Mouse (Mus musculus) hindbrain, embryonic 11.5 days (tissue): ENCODE measurements around the gene Add3. TPM values are rescaled to one million over a fixed set of nuclear protein-coding genes. Genes with fewer than 3 reads are reported as not detected.
A peak's percentile ranks its signal among the peaks of the same experiment; 100 is the strongest.

Experiments
- ATAC-seq: fragments of 200-750 bp; cut with Nextera tagmentation; 2 replicates; pipeline ENCODE4 v1.8.0; 2017; ENCODE audit warnings: mild to moderate bottlenecking, moderate TSS enrichment, moderate library complexity; ENCODE audit not compliant: low FRiP score
- DNase-seq: peaks from one replicate; pipeline ENCODE4 v3.0.0-alpha.2; 2015; ENCODE audit warnings: low spot score
- H3K27ac ChIP-seq: fragments of 300-500 bp; sonication (generic); 2 replicates; pipeline ENCODE4 v1.5.1; 2014; ENCODE audit warnings: mild to moderate bottlenecking, low read depth, low read length
- H3K27me3 ChIP-seq: fragments of 300-500 bp; sonication (generic); 2 replicates; pipeline ENCODE4 v1.6.1; 2014; ENCODE audit warnings: mild to moderate bottlenecking, low read length, moderate library complexity, mixed read lengths; ENCODE audit not compliant: control insufficient read depth, insufficient read depth
- H3K36me3 ChIP-seq: fragments of 300-500 bp; sonication (generic); 2 replicates; pipeline ENCODE4 v1.6.1; 2014; ENCODE audit warnings: mild to moderate bottlenecking, low read length, moderate library complexity, mixed read lengths; ENCODE audit not compliant: control insufficient read depth, insufficient read depth
- H3K4me1 ChIP-seq: fragments of 300-500 bp; sonication (generic); replicated peaks from 2 replicates; pipeline ENCODE4 v1.6.1; 2014; ENCODE audit warnings: low read length, mixed read lengths; ENCODE audit not compliant: control insufficient read depth, insufficient read depth
- H3K4me2 ChIP-seq: fragments of 300-500 bp; sonication (generic); replicated peaks from 2 replicates; pipeline ENCODE4 v1.6.1; 2014; ENCODE audit warnings: mild to moderate bottlenecking, low read depth, low read length
- H3K4me3 ChIP-seq: fragments of 300-500 bp; sonication (generic); 2 replicates; pipeline ENCODE4 v1.5.1; 2014; ENCODE audit warnings: low read depth, low read length
- H3K9ac ChIP-seq: fragments of 300-500 bp; sonication (generic); 2 replicates; pipeline ENCODE4 v1.6.1; 2014; ENCODE audit warnings: low read depth, low read length
- H3K9me3 ChIP-seq: fragments of 300-500 bp; sonication (generic); 2 replicates; pipeline ENCODE4 v1.6.1; 2016; ENCODE audit warnings: low read length; ENCODE audit not compliant: control insufficient read depth
- WGBS: fragments of 180-500 bp; shearing (Covaris S2); extraction: QIAGEN DNeasy Blood & Tissue Kit; methylation state at CpG from one replicate; pipeline ENCODE4 v1.1.7; 2014; 5-methylcytosine and 5-hydroxymethylcytosine counted together
- polyA plus RNA-seq: library from polyadenylated mRNA; unstranded; fragments of >200 nt; fragmentation: Nextera tagmentation; extraction: Ambion mirVana; gene quantifications from 2 replicates; pipeline ENCODE4 v1.2.1, GENCODE M21; 2014

Add3 gene
- polyA plus RNA-seq, 1 experiment from 2014 or later: 46.6 TPM

- Histone ChIP-seq H3K9ac (peak overlapping the region; percentile 44), H3K27me3 (no peaks in the 10 kb centered on the region), H3K27ac (no peak overlapping the region), H3K36me3 (no peaks in the 10 kb centered on the region), H3K4me3 (peak overlapping the region; percentile 67), H3K9me3 (no peaks in the 10 kb centered on the region), H3K4me1 (0 out of 2 replicates have a peak, but pooled peaks cover 3% of the 10 kb centered on the region), H3K4me2 (peak overlapping the region; percentile 74)
- 2% methylated on average over 23 of the region's 23 CpGs for WGBS
- peak; percentile 24 for ATAC-seq
- peak; percentile 53 for DNase-seq
Measured at GRCm38 (mm10) chr19:53141251-53142072, 1.2 kb downstream of the Add3 start.

GRCm38 (mm10) chr19:53142190-53143107 lies 2.2 kb downstream of the Add3 start:
- ATAC-seq (peak; percentile 97), DNase-seq (peak; percentile 100)
- Histone ChIP-seq H3K36me3 (no peaks in the 10 kb centered on the region), H3K27ac (peak overlapping the region; percentile 53), H3K4me2 (peak overlapping the region; percentile 74), H3K9ac (peak overlapping the region; percentile 60), H3K4me1 (0 out of 2 replicates have a peak, but pooled peaks cover 3% of the 10 kb centered on the region), H3K4me3 (peak overlapping the region; percentile 67), H3K27me3 (no peaks in the 10 kb centered on the region), H3K9me3 (no peaks in the 10 kb centered on the region)
- WGBS: under 1% methylated on average over 75 of the region's 84 CpGs

- under 1% methylated on average over 46 of the region's 48 CpGs for WGBS
- DNase-seq: peak; percentile 44
- ATAC-seq: peak; percentile 20; the same call in 1 of the 2 replicates
- H3K27me3 ChIP-seq: no peaks in the 10 kb centered on the region
- peak overlapping the region; percentile 60 for H3K9ac ChIP-seq
- H3K9me3 ChIP-seq: no peaks in the 10 kb centered on the region
- 0 out of 2 replicates have a peak, but pooled peaks cover 3% of the 10 kb centered on the region for H3K4me1 ChIP-seq
- H3K4me3 ChIP-seq: peak overlapping the region; percentile 67
- no peaks in the 10 kb centered on the region for H3K36me3 ChIP-seq
- H3K4me2 ChIP-seq: peak overlapping the region; percentile 74
- peak overlapping the region; percentile 53 for H3K27ac ChIP-seq
Measured at GRCm38 (mm10) chr19:53143108-53143971, 3.1 kb downstream of the Add3 start.

- H3K4me2 ChIP-seq: no peak overlapping the region
- no peak for ATAC-seq
- no peaks in the 10 kb centered on the region for H3K27me3 ChIP-seq
- 0 out of 2 replicates have a peak, but pooled peaks cover 3% of the 10 kb centered on the region for H3K4me1 ChIP-seq
- H3K27ac ChIP-seq: no peak overlapping the region
- no peaks in the 10 kb centered on the region for H3K36me3 ChIP-seq
- no peak overlapping the region for H3K4me3 ChIP-seq
- WGBS: 63% methylated on average over 2 of the region's 2 CpGs
- no peak for DNase-seq
- H3K9me3 ChIP-seq: no peaks in the 10 kb centered on the region
- H3K9ac ChIP-seq: no peak overlapping the region
Measured at GRCm38 (mm10) chr19:53145075-53145474, 4.8 kb downstream of the Add3 start.

GRCm38 (mm10) chr19:53149381-53149780 lies 9.1 kb downstream of the Add3 start:
- 32% methylated on average over 3 of the region's 3 CpGs for WGBS
- H3K36me3 ChIP-seq: no peaks in the 10 kb centered on the region

GRCm38 (mm10) chr19:53152451-53152850 lies 12.2 kb downstream of the Add3 start:
- ATAC-seq: no peak
- no peaks in the 10 kb centered on the region for H3K9me3 ChIP-seq
- WGBS: 86% methylated on average over 4 of the region's 4 CpGs
- H3K4me3 ChIP-seq: no peak overlapping the region
- no peaks in the 10 kb centered on the region for H3K4me1 ChIP-seq
- no peaks in the 10 kb centered on the region for H3K36me3 ChIP-seq
- no peaks in the 10 kb centered on the region for H3K27me3 ChIP-seq
- H3K27ac ChIP-seq: no peak overlapping the region
- no peak for DNase-seq
- no peak overlapping the region for H3K9ac ChIP-seq
- no peak overlapping the region for H3K4me2 ChIP-seq

More at GRCm38 (mm10) chr19:53149381-53149780, 9.1 kb downstream of the Add3 start:
- no peak for DNase-seq
- no peak overlapping the region for H3K9ac ChIP-seq
- H3K4me2 ChIP-seq: no peak overlapping the region
- H3K27ac ChIP-seq: no peak overlapping the region
- no peak for ATAC-seq
- no peaks in the 10 kb centered on the region for H3K4me1 ChIP-seq
- no peak overlapping the region for H3K4me3 ChIP-seq
- no peaks in the 10 kb centered on the region for H3K27me3 ChIP-seq
- no peaks in the 10 kb centered on the region for H3K9me3 ChIP-seq

GRCm38 (mm10) chr19:53153096-53153495 lies 12.9 kb downstream of the Add3 start:
- Histone ChIP-seq H3K4me2 (no peak overlapping the region), H3K36me3 (no peaks in the 10 kb centered on the region), H3K4me3 (no peak overlapping the region), H3K27me3 (no peaks in the 10 kb centered on the region), H3K9ac (no peak overlapping the region), H3K4me1 (no peaks in the 10 kb centered on the region), H3K27ac (no peak overlapping the region), H3K9me3 (no peaks in the 10 kb centered on the region)
- no peak for DNase-seq
- WGBS: 89% methylated on average over 4 of the region's 4 CpGs
- ATAC-seq: no peak

GRCm38 (mm10) chr19:53154156-53154555 lies 13.9 kb downstream of the Add3 start:
- no peak overlapping the region for H3K9ac ChIP-seq
- 88% methylated on average over 3 of the region's 3 CpGs for WGBS

More at GRCm38 (mm10) chr19:53154156-53154555, 13.9 kb downstream of the Add3 start:
- no peak for DNase-seq
- Histone ChIP-seq H3K4me1 (no peaks in the 10 kb centered on the region), H3K4me2 (no peak overlapping the region), H3K9me3 (no peaks in the 10 kb centered on the region), H3K4me3 (no peak overlapping the region), H3K27me3 (no peaks in the 10 kb centered on the region), H3K36me3 (no peaks in the 10 kb centered on the region), H3K27ac (no peak overlapping the region)
- no peak for ATAC-seq
